Mouse (Mus musculus) erythroblast, embryonic 14.5 days (primary cell): ENCODE results near the gene Trim15.

Source experiments
- GATA1 ChIP-seq: IDR thresholded peaks from 2 replicates; pipeline ENCODE4 v1.6.1; 2012; ENCODE audit warnings: low read length, inconsistent platforms, mixed read lengths
- TAL1 ChIP-seq: IDR thresholded peaks from 3 replicates; pipeline ENCODE4 v1.6.1; 2012; ENCODE audit warnings: low read length, inconsistent platforms, mixed read lengths

- TF ChIP-seq GATA1 (no peak), TAL1 (no peak)
Observed at GRCm38 (mm10) chr17:36856236-36856635, 10.8 kb downstream of the Trim15 start.
